8 mouse cellular contexts compared by ENCODE assay signal in the genomic region with DNA sequence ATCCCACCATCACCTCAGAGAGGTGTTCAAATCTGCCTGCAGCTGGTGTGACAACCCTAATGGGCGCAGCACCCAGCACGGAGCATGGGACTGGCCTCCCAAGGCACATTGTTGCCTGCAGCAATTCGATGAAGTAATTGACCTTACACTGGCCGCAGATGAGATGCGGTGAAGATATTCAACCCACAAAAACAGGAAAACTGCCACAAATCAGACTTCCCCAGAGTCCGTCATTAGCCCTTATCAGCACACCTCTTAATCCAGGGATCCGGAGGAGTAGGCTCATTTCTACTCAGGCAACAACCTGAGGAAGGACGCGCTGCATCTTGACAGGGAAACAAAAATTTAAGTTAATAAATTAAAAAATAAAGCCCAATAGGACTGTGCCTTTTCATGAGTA. TPM values are rescaled to one million over a fixed set of nuclear protein-coding genes. Genes with fewer than 3 reads are reported as not detected.
A peak's percentile ranks its signal among the peaks of the same experiment; 100 is the strongest.
DNase-seq lines count a peak whose midpoint lies in the region; ATAC-seq lines count a peak whose summit lies in the region.

No protein-coding gene starts in this region.

- peak; percentile 5 for DNase-seq in kidney, adult 18-20 months
- DNase-seq in kidney, postnatal 36 days: no peak
- no peak for DNase-seq in right cerebral cortex, adult 18-20 months
- DNase-seq in Muller cell, postnatal 12 days (ENCODE audit: inconsistent ontology term): no peak
- DNase-seq in gastrocnemius, adult 8-10 months (ENCODE audit: low spot score in 2 of 2): no peak

- no peak overlapping the region for H3K27ac ChIP-seq in hindbrain, embryonic 12.5 days
- peak overlapping the region; percentile 71; the same call in 1 of the 2 replicates for H3K27ac ChIP-seq in midbrain, embryonic 12.5 days (replicated peaks)

- no peaks in the 10 kb centered on the region for H3K4me1 ChIP-seq in hindbrain, embryonic 12.5 days
- peaks cover 5% of the 10 kb centered on the region for H3K4me1 ChIP-seq in midbrain, embryonic 12.5 days

- 70% methylated on average over 9 of the region's 9 CpGs for WGBS in hindbrain, embryonic 12.5 days
- WGBS in midbrain, embryonic 12.5 days: 74% methylated on average over 9 of the region's 9 CpGs

- ATAC-seq in common myeloid progenitor, adult 5-6 weeks (replicated peaks; ENCODE audit: low read depth, poor library complexity, severe bottlenecking): peak; percentile 43
- ATAC-seq in hindbrain, embryonic 12.5 days (ENCODE audit: low FRiP score): peak; percentile 36; the same call in 1 of the 2 replicates
- ATAC-seq in midbrain, embryonic 12.5 days (ENCODE audit: low FRiP score, low read depth): 0 out of 2 replicates have a peak, but pooled peaks have one; percentile 32

- H3K36me3 ChIP-seq in hindbrain, embryonic 12.5 days: no peaks in the 10 kb centered on the region
- no peaks in the 10 kb centered on the region for H3K36me3 ChIP-seq in midbrain, embryonic 12.5 days

- peak overlapping the region; percentile 42 for H3K4me3 ChIP-seq in hindbrain, embryonic 12.5 days
- peak overlapping the region; percentile 42; the same call in 1 of the 2 replicates for H3K4me3 ChIP-seq in midbrain, embryonic 12.5 days

- no peaks in the 10 kb centered on the region for H3K27me3 ChIP-seq in hindbrain, embryonic 12.5 days
- no peaks in the 10 kb centered on the region for H3K27me3 ChIP-seq in midbrain, embryonic 12.5 days

- peak overlapping the region; percentile 71; the same call in 1 of the 2 replicates for H3K9ac ChIP-seq in hindbrain, embryonic 12.5 days
- peak overlapping the region; percentile 46; the same call in 1 of the 2 replicates for H3K9ac ChIP-seq in midbrain, embryonic 12.5 days (replicated peaks)

- no peaks in the 10 kb centered on the region for H3K9me3 ChIP-seq in hindbrain, embryonic 12.5 days (replicated peaks)
- H3K9me3 ChIP-seq in midbrain, embryonic 12.5 days: no peaks in the 10 kb centered on the region

- H3K4me2 ChIP-seq in hindbrain, embryonic 12.5 days (replicated peaks): peak overlapping the region; percentile 60
- peak overlapping the region; percentile 60 for H3K4me2 ChIP-seq in midbrain, embryonic 12.5 days (replicated peaks)

RNA-seq across cellular contexts. Expression of gene Lca5, which starts 6.2 kb away (rescaled TPM):
- 2.9 and 4.8 TPM in 2 replicates for total RNA-seq in common myeloid progenitor, adult 5-6 weeks (2017)
- 23.7 and 24.7 TPM in 2 replicates for polyA plus RNA-seq in hindbrain, embryonic 12.5 days (2016; fragmentation: Nextera tagmentation; extraction: Ambion mirVana)
- 23.1 and 25.5 TPM in 2 replicates for polyA plus RNA-seq in midbrain, embryonic 12.5 days (2016; fragmentation: Nextera tagmentation; extraction: Ambion mirVana)
- 1 to 10 TPM in 2 of 4 experiments, under 1 TPM in 2; 0.34 to 2.4 (median 0.99) TPM for total RNA-seq in gastrocnemius, adult 8-10 months (2022)
